Mouse (Mus musculus): ENCODE results near the gene Irf7. TPM values are rescaled to one million over a fixed set of nuclear protein-coding genes. Genes with fewer than 3 reads are reported as not detected.

Irf7 gene
- total RNA-seq, 1 experiment, result 0.67 TPM

GRCm38 (mm10) chr7:141304537-141304936, 38.3 kb upstream of the Irf7 start:
- H3K4me3 ChIP-seq (ENCODE audit: insufficient read depth in 1 of 2, low read depth in 1 of 2, low read length in 2 of 2, poor library complexity in 1 of 2, severe bottlenecking in 1 of 2), result no peak overlapping the region
- no peak overlapping the region for H3K9ac ChIP-seq (ENCODE audit: insufficient read depth, low read depth, low read length, poor library complexity, severe bottlenecking)
- no peaks in the 10 kb centered on the region for H3K9me3 ChIP-seq (ENCODE audit: control insufficient read depth, insufficient read depth, low read depth, low read length)
- DNase-seq (ENCODE audit: low read depth, low spot score), result no peak
- in situ Hi-C loops (cut with MboI; ENCODE audit: low sequenced_read_pairs in 2 of 2, unreplicated experiment in 2 of 2), result no loop called here
- peaks cover 53% of the 10 kb centered on the region for H3K36me3 ChIP-seq (ENCODE audit: control insufficient read depth, insufficient read depth, low read length, poor library complexity, severe bottlenecking)
- TF ChIP-seq ZNF384 (IDR thresholded peaks at IDR 0.05; ENCODE audit: low read depth, low read length), result no peak
- TF ChIP-seq CHD2 (IDR thresholded peaks at IDR 0.05; ENCODE audit: low read depth, low read length), result no peak
- H3K4me1 ChIP-seq (ENCODE audit: control insufficient read depth in 2 of 2, insufficient read depth in 2 of 2, low read length in 2 of 2, poor library complexity in 1 of 2), result no peaks in the 10 kb centered on the region
- no peak overlapping the region for H3K27ac ChIP-seq (ENCODE audit: insufficient read depth, low read depth, low read length, poor library complexity, severe bottlenecking)

GRCm38 (mm10) chr7:141302702-141303268, 36.5 kb upstream of the Irf7 start:
- peaks cover 47% of the 10 kb centered on the region for H3K36me3 ChIP-seq (ENCODE audit: control insufficient read depth, insufficient read depth, low read length, poor library complexity, severe bottlenecking)

GRCm38 (mm10) chr7:141301386-141301785, 35.1 kb upstream of the Irf7 start:
- no peaks in the 10 kb centered on the region for H3K9me3 ChIP-seq (ENCODE audit: control insufficient read depth, insufficient read depth, low read depth, low read length)
- H3K27ac ChIP-seq (ENCODE audit: insufficient read depth, low read depth, low read length, poor library complexity, severe bottlenecking), result no peak overlapping the region
- no peak overlapping the region for H3K4me3 ChIP-seq (ENCODE audit: insufficient read depth in 1 of 2, low read depth in 1 of 2, low read length in 2 of 2, poor library complexity in 1 of 2, severe bottlenecking in 1 of 2)
- no peak overlapping the region for H3K9ac ChIP-seq (ENCODE audit: insufficient read depth, low read depth, low read length, poor library complexity, severe bottlenecking)
- no peak for DNase-seq (ENCODE audit: low read depth, low spot score)
- in situ Hi-C loops (cut with MboI; ENCODE audit: low sequenced_read_pairs in 2 of 2, unreplicated experiment in 2 of 2), result no loop called here
- TF ChIP-seq ZC3H11A (IDR thresholded peaks at IDR 0.05; ENCODE audit: borderline replicate concordance, low read depth, low read length), result no peak
- TF ChIP-seq ZNF384 (IDR thresholded peaks at IDR 0.05; ENCODE audit: low read depth, low read length), result no peak
- TF ChIP-seq HCFC1 (IDR thresholded peaks at IDR 0.05; ENCODE audit: borderline replicate concordance, insufficient read depth, low read length), result no peak
- TF ChIP-seq MAFK (IDR thresholded peaks at IDR 0.05; ENCODE audit: insufficient read depth, low read depth, low read length), result no peak
- no peak for TF ChIP-seq CHD2 (IDR thresholded peaks at IDR 0.05; ENCODE audit: low read depth, low read length)
- H3K4me1 ChIP-seq (ENCODE audit: control insufficient read depth in 2 of 2, insufficient read depth in 2 of 2, low read length in 2 of 2, poor library complexity in 1 of 2), result no peaks in the 10 kb centered on the region
- H3K36me3 ChIP-seq (ENCODE audit: control insufficient read depth, insufficient read depth, low read length, poor library complexity, severe bottlenecking), result peaks cover 41% of the 10 kb centered on the region

More at GRCm38 (mm10) chr7:141302702-141303268, 36.5 kb upstream of the Irf7 start:
- Histone ChIP-seq H3K9ac (ENCODE audit: insufficient read depth, low read depth, low read length, poor library complexity, severe bottlenecking) (no peak overlapping the region), H3K9me3 (ENCODE audit: control insufficient read depth, insufficient read depth, low read depth, low read length) (no peaks in the 10 kb centered on the region), H3K4me3 (ENCODE audit: insufficient read depth in 1 of 2, low read depth in 1 of 2, low read length in 2 of 2, poor library complexity in 1 of 2, severe bottlenecking in 1 of 2) (no peak overlapping the region), H3K4me1 (ENCODE audit: control insufficient read depth in 2 of 2, insufficient read depth in 2 of 2, low read length in 2 of 2, poor library complexity in 1 of 2) (no peaks in the 10 kb centered on the region), H3K27ac (ENCODE audit: insufficient read depth, low read depth, low read length, poor library complexity, severe bottlenecking) (no peak overlapping the region)
- in situ Hi-C loops (cut with MboI; ENCODE audit: low sequenced_read_pairs in 2 of 2, unreplicated experiment in 2 of 2), result no loop called here
- TF ChIP-seq CHD2 (IDR thresholded peaks at IDR 0.05; ENCODE audit: low read depth, low read length), result no peak
- TF ChIP-seq MAFK (IDR thresholded peaks at IDR 0.05; ENCODE audit: insufficient read depth, low read depth, low read length), result no peak
- TF ChIP-seq ZNF384 (IDR thresholded peaks at IDR 0.05; ENCODE audit: low read depth, low read length), result no peak
- TF ChIP-seq ZC3H11A (IDR thresholded peaks at IDR 0.05; ENCODE audit: borderline replicate concordance, low read depth, low read length), result no peak
- TF ChIP-seq HCFC1 (IDR thresholded peaks at IDR 0.05; ENCODE audit: borderline replicate concordance, insufficient read depth, low read length), result no peak
- DNase-seq (ENCODE audit: low read depth, low spot score), result no peak

GRCm38 (mm10) chr7:141299175-141299574, 32.9 kb upstream of the Irf7 start:
- no peak for TF ChIP-seq MAFK (IDR thresholded peaks at IDR 0.05; ENCODE audit: insufficient read depth, low read depth, low read length)
- no peak for TF ChIP-seq HCFC1 (IDR thresholded peaks at IDR 0.05; ENCODE audit: borderline replicate concordance, insufficient read depth, low read length)
- Histone ChIP-seq H3K27ac (ENCODE audit: insufficient read depth, low read depth, low read length, poor library complexity, severe bottlenecking) (no peak overlapping the region), H3K36me3 (ENCODE audit: control insufficient read depth, insufficient read depth, low read length, poor library complexity, severe bottlenecking) (peaks cover 22% of the 10 kb centered on the region), H3K4me3 (ENCODE audit: insufficient read depth in 1 of 2, low read depth in 1 of 2, low read length in 2 of 2, poor library complexity in 1 of 2, severe bottlenecking in 1 of 2) (no peak overlapping the region), H3K4me1 (ENCODE audit: control insufficient read depth in 2 of 2, insufficient read depth in 2 of 2, low read length in 2 of 2, poor library complexity in 1 of 2) (peaks cover 0 to 2% of the 10 kb centered on the region in 2 experiments; a peak in 1 of 4 replicates), H3K9me3 (ENCODE audit: control insufficient read depth, insufficient read depth, low read depth, low read length) (no peaks in the 10 kb centered on the region), H3K9ac (ENCODE audit: insufficient read depth, low read depth, low read length, poor library complexity, severe bottlenecking) (no peak overlapping the region)
- in situ Hi-C loops (cut with MboI; ENCODE audit: low sequenced_read_pairs in 2 of 2, unreplicated experiment in 2 of 2), result no loop called here
- DNase-seq (ENCODE audit: low read depth, low spot score), result no peak
